Mouse (Mus musculus) forebrain, embryonic 13.5 days (tissue): ENCODE results near the gene Cdan1. TPM values are rescaled to one million over a fixed set of nuclear protein-coding genes. Genes with fewer than 3 reads are reported as not detected.

Source experiments
- ATAC-seq: fragments of 200-750 bp; cut with Nextera tagmentation; 2 replicates; pipeline ENCODE4 v1.8.0; 2017
- H3K27ac ChIP-seq: fragments of 300-500 bp; sonication (generic); 2 replicates; pipeline ENCODE4 v1.5.1; 2015; ENCODE audit warnings: inconsistent platforms, mild to moderate bottlenecking, moderate library complexity
- H3K27me3 ChIP-seq: fragments of 300-500 bp; sonication (generic); 2 replicates; pipeline ENCODE4 v1.6.1; 2015; ENCODE audit warnings: mild to moderate bottlenecking, inconsistent platforms
- H3K36me3 ChIP-seq: fragments of 300-500 bp; sonication (generic); 2 replicates; pipeline ENCODE4 v1.6.1; 2015; ENCODE audit warnings: mild to moderate bottlenecking, inconsistent platforms; ENCODE audit not compliant: poor library complexity, severe bottlenecking
- H3K4me1 ChIP-seq: fragments of 300-500 bp; sonication (generic); 2 replicates; pipeline ENCODE4 v1.6.1; 2015; ENCODE audit warnings: inconsistent platforms
- H3K4me2 ChIP-seq: fragments of 300-500 bp; sonication (generic); 2 replicates; pipeline ENCODE4 v1.6.1; 2015; ENCODE audit warnings: inconsistent platforms, mild to moderate bottlenecking, moderate library complexity
- H3K4me3 ChIP-seq: fragments of 300-500 bp; sonication (generic); 2 replicates; pipeline ENCODE4 v1.5.1; 2015; ENCODE audit warnings: mild to moderate bottlenecking, inconsistent platforms
- H3K9ac ChIP-seq: fragments of 300-500 bp; sonication (generic); 2 replicates; pipeline ENCODE4 v1.6.1; 2015; ENCODE audit warnings: mild to moderate bottlenecking, inconsistent platforms
- H3K9me3 ChIP-seq: fragments of 300-500 bp; sonication (generic); replicated peaks from 2 replicates; pipeline ENCODE4 v1.6.1; 2016; ENCODE audit warnings: inconsistent platforms
- WGBS: fragments of 180-500 bp; shearing (Covaris S2); methylation state at CpG from one replicate; pipeline ENCODE4 v1.1.7; 2015; 5-methylcytosine and 5-hydroxymethylcytosine counted together
- polyA plus RNA-seq: library from polyadenylated mRNA; unstranded; fragments of >200 nt; fragmentation: Nextera tagmentation; extraction: Ambion mirVana; gene quantifications from 2 replicates; pipeline ENCODE4 v1.2.1, GENCODE M21; 2015

Gene Cdan1
- 6.0 and 6.1 TPM in 2 replicates for polyA plus RNA-seq

- under 1% methylated on average over 45 of the region's 71 CpGs for WGBS
- Histone ChIP-seq H3K36me3 (no peaks in the 10 kb centered on the region), H3K4me3 (peak within 1 kb of the TSS; percentile 93), H3K9me3 (no peaks in the 10 kb centered on the region), H3K4me2 (peak within 1 kb of the TSS; percentile 72), H3K27ac (peak within 1 kb of the TSS; percentile 80), H3K4me1 (peaks cover 26% of the 10 kb centered on the region), H3K27me3 (no peaks in the 10 kb centered on the region), H3K9ac (peak within 1 kb of the TSS; percentile 87)
- ATAC-seq: peak; percentile 62
These were observed at the start of gene Cdan1 for GRCm38 (mm10) chr2:120849449-120850423. Cdan1 (minus strand) TSS chr2:120850128.

- peaks cover 78% of the 10 kb centered on the region for H3K36me3 ChIP-seq
- no peak for ATAC-seq
- H3K4me3 ChIP-seq: no peak overlapping the region
- no peaks in the 10 kb centered on the region for H3K4me1 ChIP-seq
- H3K27me3 ChIP-seq: no peaks in the 10 kb centered on the region
- H3K4me2 ChIP-seq: no peak overlapping the region
- 97% methylated on average over 3 of the region's 3 CpGs for WGBS
- no peak overlapping the region for H3K9ac ChIP-seq
- no peak overlapping the region for H3K27ac ChIP-seq
- no peaks in the 10 kb centered on the region for H3K9me3 ChIP-seq
These were observed 46.4 kb upstream of the Cdan1 start for GRCm38 (mm10) chr2:120896361-120896760.

GRCm38 (mm10) chr2:120887601-120888000, 37.7 kb upstream of the Cdan1 start:
- WGBS: 93% methylated on average over 5 of the region's 5 CpGs
- peaks cover 47% of the 10 kb centered on the region for H3K36me3 ChIP-seq
- H3K4me1 ChIP-seq: no peaks in the 10 kb centered on the region
- H3K4me2 ChIP-seq: no peak overlapping the region
- H3K4me3 ChIP-seq: no peak overlapping the region
- H3K9ac ChIP-seq: no peak overlapping the region
- ATAC-seq: no peak
- no peaks in the 10 kb centered on the region for H3K9me3 ChIP-seq
- H3K27ac ChIP-seq: no peak overlapping the region
- H3K27me3 ChIP-seq: no peaks in the 10 kb centered on the region

- Histone ChIP-seq H3K27ac (no peak overlapping the region), H3K9me3 (no peaks in the 10 kb centered on the region), H3K36me3 (peaks cover 69% of the 10 kb centered on the region), H3K4me3 (no peak overlapping the region), H3K4me1 (peaks cover 2% of the 10 kb centered on the region; the same call in 1 of the 2 replicates), H3K9ac (no peak overlapping the region), H3K4me2 (no peak overlapping the region), H3K27me3 (no peaks in the 10 kb centered on the region)
- ATAC-seq: no peak
- 82% methylated on average over 2 of the region's 2 CpGs for WGBS
These were observed 23.3 kb upstream of the Cdan1 start for GRCm38 (mm10) chr2:120873192-120873591.

- H3K9ac ChIP-seq: no peak overlapping the region
- ATAC-seq: no peak
- peaks cover 2% of the 10 kb centered on the region; the same call in 1 of the 2 replicates for H3K4me1 ChIP-seq
- H3K36me3 ChIP-seq: peaks cover 68% of the 10 kb centered on the region
- no peak overlapping the region for H3K4me2 ChIP-seq
- H3K27ac ChIP-seq: no peak overlapping the region
- H3K27me3 ChIP-seq: no peaks in the 10 kb centered on the region
- H3K4me3 ChIP-seq: no peak overlapping the region
- WGBS: 80% methylated on average over 9 of the region's 9 CpGs
- no peaks in the 10 kb centered on the region for H3K9me3 ChIP-seq
These were observed 21.8 kb upstream of the Cdan1 start for GRCm38 (mm10) chr2:120871447-120872336.

GRCm38 (mm10) chr2:120867336-120867735, 17.4 kb upstream of the Cdan1 start:
- no peaks in the 10 kb centered on the region for H3K27me3 ChIP-seq
- ATAC-seq: no peak
- no peak overlapping the region for H3K4me2 ChIP-seq
- no peak overlapping the region for H3K9ac ChIP-seq
- H3K27ac ChIP-seq: no peak overlapping the region
- WGBS: 93% methylated on average over 5 of the region's 5 CpGs
- peaks cover 2% of the 10 kb centered on the region; the same call in 1 of the 2 replicates for H3K4me1 ChIP-seq
- H3K9me3 ChIP-seq: no peaks in the 10 kb centered on the region
- peaks cover 58% of the 10 kb centered on the region for H3K36me3 ChIP-seq
- H3K4me3 ChIP-seq: no peak overlapping the region

DNA sequence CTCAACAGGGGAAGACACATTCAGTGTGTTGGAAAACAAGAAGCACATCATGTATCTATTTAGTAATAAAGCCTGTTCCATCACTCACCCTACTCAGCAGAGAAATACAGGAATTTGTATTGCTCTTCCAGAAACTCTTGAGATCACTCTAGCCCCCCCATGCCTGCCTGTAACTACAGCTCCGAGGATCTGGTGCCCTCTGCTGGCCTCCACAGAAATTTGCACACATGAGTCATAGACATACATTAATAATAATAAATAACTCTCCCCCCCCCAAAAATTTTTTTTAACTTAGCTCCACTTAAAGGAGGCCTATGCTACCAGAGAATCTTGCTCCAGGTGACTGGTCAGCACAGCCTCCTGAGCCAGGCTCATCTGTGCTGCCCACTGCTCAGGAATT, 16.6 kb upstream of the Cdan1 start:
- no peaks in the 10 kb centered on the region for H3K27me3 ChIP-seq
- no peak for ATAC-seq
- H3K9ac ChIP-seq: no peak overlapping the region
- H3K4me1 ChIP-seq: peaks cover 2% of the 10 kb centered on the region; the same call in 1 of the 2 replicates
- 32% methylated on average over 1 of the region's 1 CpGs for WGBS
- H3K9me3 ChIP-seq: no peaks in the 10 kb centered on the region
- no peak overlapping the region for H3K4me2 ChIP-seq
- H3K36me3 ChIP-seq: peaks cover 58% of the 10 kb centered on the region
- no peak overlapping the region for H3K4me3 ChIP-seq
- H3K27ac ChIP-seq: no peak overlapping the region

DNA sequence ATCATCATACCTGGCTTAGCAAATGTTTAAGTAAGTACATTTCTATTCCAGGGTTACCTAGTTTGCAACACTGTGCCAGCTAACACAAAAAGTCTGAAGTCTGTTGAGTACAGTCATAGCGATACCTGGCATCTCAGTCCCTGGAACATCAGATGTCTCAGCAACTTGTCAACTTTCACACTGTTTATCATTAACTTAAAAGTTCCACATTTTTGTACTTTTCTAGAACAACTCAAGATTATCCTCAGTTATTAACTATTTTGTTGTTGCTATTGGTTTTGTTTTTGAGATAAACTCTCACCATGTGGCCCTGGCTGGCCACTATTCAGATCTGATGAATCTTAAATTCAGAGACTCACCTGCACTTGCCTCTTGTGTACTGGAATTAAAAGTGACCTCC, 13.5 kb upstream of the Cdan1 start:
- Histone ChIP-seq H3K36me3 (peaks cover 52% of the 10 kb centered on the region), H3K27me3 (no peaks in the 10 kb centered on the region), H3K27ac (no peak overlapping the region), H3K4me2 (no peak overlapping the region), H3K9ac (no peak overlapping the region), H3K9me3 (no peaks in the 10 kb centered on the region), H3K4me1 (no peaks in the 10 kb centered on the region), H3K4me3 (no peak overlapping the region)
- 95% methylated on average over 1 of the region's 1 CpGs for WGBS
- ATAC-seq: no peak

- H3K27ac ChIP-seq: no peak overlapping the region
- no peaks in the 10 kb centered on the region for H3K9me3 ChIP-seq
- H3K27me3 ChIP-seq: no peaks in the 10 kb centered on the region
- no peak overlapping the region for H3K4me3 ChIP-seq
- ATAC-seq: no peak
- no peak overlapping the region for H3K9ac ChIP-seq
- H3K4me1 ChIP-seq: no peaks in the 10 kb centered on the region
- H3K4me2 ChIP-seq: no peak overlapping the region
- 94% methylated on average over 1 of the region's 1 CpGs for WGBS
- peaks cover 41% of the 10 kb centered on the region for H3K36me3 ChIP-seq
These were observed 10.8 kb upstream of the Cdan1 start for GRCm38 (mm10) chr2:120860699-120861098.

- no peak for ATAC-seq
- 87% methylated on average over 3 of the region's 3 CpGs for WGBS
- Histone ChIP-seq H3K27me3 (no peaks in the 10 kb centered on the region), H3K4me2 (no peak overlapping the region), H3K4me1 (no peaks in the 10 kb centered on the region), H3K9me3 (no peaks in the 10 kb centered on the region), H3K9ac (no peak overlapping the region), H3K4me3 (no peak overlapping the region), H3K27ac (no peak overlapping the region), H3K36me3 (peaks cover 26% of the 10 kb centered on the region)
These were observed 8.2 kb upstream of the Cdan1 start for GRCm38 (mm10) chr2:120858131-120858530.

DNA sequence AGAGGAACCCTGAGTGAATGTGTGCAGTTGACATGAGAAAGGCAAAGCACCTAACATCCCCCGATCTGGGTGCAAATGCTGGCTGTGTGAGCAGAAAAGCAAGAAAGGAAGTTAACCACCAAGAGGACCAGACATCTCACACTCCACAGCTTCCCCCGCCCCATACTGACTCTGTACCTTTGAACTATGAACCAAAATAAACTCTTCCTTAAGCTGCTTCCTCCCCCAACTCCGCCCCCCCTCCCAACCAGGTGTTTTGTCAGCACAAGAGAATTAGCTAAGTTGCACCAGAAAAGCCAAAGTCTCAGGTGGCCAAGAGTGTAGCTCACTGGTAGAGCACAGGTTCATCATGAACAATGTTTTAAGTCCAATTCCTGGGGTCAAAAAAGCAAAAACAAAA, 3.2 kb upstream of the Cdan1 start:
- ATAC-seq: no peak
- 86% methylated on average over 3 of the region's 3 CpGs for WGBS
- H3K27ac ChIP-seq: no peak overlapping the region

DNA sequence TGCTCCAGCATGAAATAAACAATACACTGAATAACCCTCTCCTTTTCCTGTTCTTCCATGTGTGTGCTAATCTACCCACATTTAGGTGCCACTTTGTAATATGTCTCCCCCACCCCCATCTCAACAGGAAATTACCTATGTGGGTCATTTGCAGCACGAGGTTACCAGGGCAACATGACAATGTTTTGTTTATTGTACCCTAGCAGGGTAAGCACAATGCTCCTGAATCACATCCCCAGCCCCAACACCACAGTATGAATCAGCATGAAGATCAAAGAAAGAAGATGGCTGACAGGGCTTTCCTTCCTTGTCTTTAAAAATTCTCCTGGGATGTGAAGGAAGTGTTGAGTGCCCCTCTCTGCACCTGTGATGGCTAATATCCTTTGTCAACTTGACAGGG, 2.7 kb upstream of the Cdan1 start:
- Histone ChIP-seq H3K9ac (no peak overlapping the region), H3K36me3 (no peaks in the 10 kb centered on the region), H3K4me2 (no peak overlapping the region), H3K4me3 (no peak overlapping the region), H3K27ac (no peak overlapping the region), H3K9me3 (no peaks in the 10 kb centered on the region), H3K4me1 (peaks cover 25% of the 10 kb centered on the region), H3K27me3 (no peaks in the 10 kb centered on the region)
- no peak for ATAC-seq
- WGBS: 36% methylated on average over 1 of the region's 1 CpGs

More for the DNA sequence above, 3.2 kb upstream of the Cdan1 start:
- Histone ChIP-seq H3K4me2 (no peak overlapping the region), H3K4me1 (peaks cover 20% of the 10 kb centered on the region; the same call in 1 of the 2 replicates), H3K9me3 (no peaks in the 10 kb centered on the region), H3K27me3 (no peaks in the 10 kb centered on the region), H3K4me3 (no peak overlapping the region), H3K36me3 (no peaks in the 10 kb centered on the region), H3K9ac (no peak overlapping the region)
